Mouse (Mus musculus): Measurements from ENCODE around the gene Gpr153.

Gene Gpr153

GRCm38 (mm10) chr4:152317631-152318033, 43.6 kb downstream of the Gpr153 start:
- DNase-seq (ENCODE audit: low spot score) = no peak

- DNase-seq (ENCODE audit: low spot score) = no peak
Measured at GRCm38 (mm10) chr4:152318517-152319234, 44.6 kb downstream of the Gpr153 start, which contains the start of gene Rnf207. Rnf207 (minus strand) TSS chr4:152318993.

DNA sequence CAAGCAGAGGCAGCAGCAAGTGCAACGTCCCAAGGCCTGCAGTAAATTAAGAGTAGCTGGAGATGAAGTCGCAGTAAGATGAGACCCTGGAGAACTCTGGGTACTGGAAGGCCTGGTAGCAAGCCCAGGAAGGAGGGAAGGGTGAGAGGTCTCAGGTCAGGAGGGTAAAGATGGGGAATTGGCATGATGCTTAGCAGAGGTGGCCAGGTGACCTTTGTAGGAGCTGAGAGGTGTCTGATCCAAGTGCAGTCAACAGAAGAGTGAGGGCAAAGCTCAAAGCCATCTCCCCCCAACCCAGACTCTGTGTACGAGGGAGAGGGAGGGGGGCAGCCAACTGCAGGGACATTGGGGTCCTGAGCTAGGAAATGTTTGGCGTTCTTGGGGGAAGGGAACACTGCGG, 47.4 kb downstream of the Gpr153 start:
- no peak for DNase-seq (ENCODE audit: low spot score)

- no peak for DNase-seq (ENCODE audit: low spot score)
Measured at GRCm38 (mm10) chr4:152324641-152325562, 50.9 kb downstream of the Gpr153 start.

DNA sequence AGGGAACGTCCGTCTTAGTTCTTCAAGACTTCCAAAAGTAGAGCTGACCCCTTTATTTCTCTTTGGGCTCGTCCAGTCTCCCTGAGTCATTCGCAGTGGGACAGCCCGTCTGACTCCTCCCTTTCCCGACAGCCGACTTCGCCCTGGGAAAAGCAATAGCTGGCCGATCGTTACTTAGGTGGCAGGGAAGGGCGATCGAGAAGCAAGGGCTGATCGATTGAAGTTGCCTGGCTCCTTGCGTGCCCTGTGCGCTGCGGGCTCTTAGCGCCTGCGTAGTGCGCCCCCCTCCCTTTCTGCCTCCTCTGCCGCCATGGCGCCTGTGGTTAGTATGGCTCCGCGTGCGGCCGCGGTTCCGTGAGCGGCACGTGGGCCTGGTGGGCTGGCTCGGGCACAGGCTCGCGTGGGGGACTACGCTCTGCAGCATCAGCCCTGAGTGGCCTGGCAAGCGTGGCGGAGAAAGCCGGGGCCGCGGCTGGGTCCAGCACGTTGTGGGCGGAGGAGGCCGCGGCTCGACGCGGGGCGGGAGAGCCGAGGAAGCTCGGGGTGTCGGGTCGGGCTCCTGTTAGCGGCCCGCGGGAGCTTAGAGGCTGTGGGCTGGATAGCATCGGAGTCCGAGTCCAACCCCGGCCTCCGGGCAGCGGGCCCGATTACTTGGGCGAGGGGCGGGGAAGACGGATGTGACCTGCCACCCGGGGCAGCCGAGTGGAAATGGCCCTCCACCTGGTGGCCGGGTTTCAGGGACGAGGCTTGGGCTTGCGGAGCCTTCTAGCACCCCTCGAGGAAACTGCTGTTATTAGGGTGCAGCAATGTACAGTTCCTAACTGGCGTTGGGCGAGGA, 51.8 kb downstream of the Gpr153 start, which contains the start of gene Rpl22:
TSS of gene Rpl22 (plus strand) at position 169 of the 838 bp plus-strand sequence.
- DNase-seq (ENCODE audit: low spot score) = peak; percentile 74

DNA sequence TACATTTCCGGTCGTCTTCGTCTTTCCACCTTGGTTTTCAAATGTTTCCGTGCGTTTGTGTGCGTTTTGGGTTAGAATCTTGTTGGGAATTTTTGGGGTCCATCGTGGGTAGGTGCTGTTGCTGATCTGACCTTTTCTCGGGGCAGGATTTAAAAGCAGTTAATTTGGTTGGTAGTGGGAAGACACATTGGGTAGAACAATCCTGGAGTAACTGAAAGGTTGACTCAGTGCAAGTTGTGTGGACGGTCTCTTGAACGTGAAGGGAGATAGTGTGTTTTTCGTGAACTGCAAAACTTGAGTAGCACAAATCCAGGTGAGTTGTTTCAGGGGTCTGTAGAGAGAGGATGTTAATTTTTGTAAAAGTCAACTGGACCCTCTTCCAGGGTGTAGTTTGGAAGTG, 52.5 kb downstream of the Gpr153 start:
- DNase-seq (ENCODE audit: low spot score) = no peak

DNA sequence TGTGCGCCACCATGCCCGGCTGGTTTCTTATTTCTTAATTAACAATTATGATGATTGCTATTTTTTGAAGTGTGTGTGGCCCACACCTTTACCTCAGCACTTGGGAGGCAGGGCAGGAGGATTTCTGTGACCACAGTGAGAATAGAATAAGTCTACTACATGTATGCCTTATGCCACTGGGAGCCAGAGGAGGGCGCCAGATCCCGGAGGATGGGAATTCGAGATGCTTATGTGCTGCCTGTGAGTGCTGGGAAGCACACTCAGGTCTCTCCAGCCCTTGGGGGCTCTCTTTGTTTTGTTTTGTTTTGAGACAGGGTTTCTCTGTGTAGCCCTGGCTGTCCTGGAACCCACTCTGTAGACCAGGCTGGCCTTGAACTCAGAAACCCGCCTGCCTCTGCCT, 54.7 kb downstream of the Gpr153 start:
- no peak for DNase-seq (ENCODE audit: low spot score)

GRCm38 (mm10) chr4:152332952-152333351, 58.9 kb downstream of the Gpr153 start:
- DNase-seq (ENCODE audit: low spot score) = no peak

DNA sequence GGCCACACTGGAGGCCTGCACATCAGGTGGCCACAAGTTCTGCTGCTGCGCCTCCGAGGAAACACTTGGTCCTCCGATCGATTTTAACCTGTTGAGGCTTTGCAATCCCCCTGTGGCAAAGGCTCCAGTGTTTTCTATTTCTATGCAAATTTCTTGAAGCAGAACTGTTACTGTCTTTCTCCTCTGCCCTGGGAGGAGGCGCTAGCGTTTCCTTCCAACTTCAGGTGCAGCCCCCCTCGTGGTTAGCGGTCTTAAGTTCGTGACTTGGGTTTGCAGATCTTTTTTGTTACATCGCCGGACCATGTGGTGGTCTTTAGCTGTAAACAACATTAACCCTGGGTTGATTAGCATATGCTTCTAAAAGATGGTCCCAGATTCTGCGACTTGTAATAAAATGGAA, 59.6 kb downstream of the Gpr153 start:
- no peak for DNase-seq (ENCODE audit: low spot score)
